Mouse (Mus musculus) liver, adult 2 months (tissue): ENCODE measurements around the gene Ebf1.

Source experiments
- CTCF ChIP-seq: fragments of 200-500 bp; IDR thresholded peaks from 2 replicates; pipeline ENCODE4 v1.5.1; 2011; ENCODE audit warnings: low read depth, low read length, control low read depth
- POLR2A ChIP-seq: fragments of 200-500 bp; IDR thresholded peaks from 2 replicates; pipeline ENCODE4 v1.6.1; 2011; ENCODE audit warnings: low read length, control low read depth; ENCODE audit not compliant: insufficient read depth; ENCODE audit errors: extremely low read depth

DNA sequence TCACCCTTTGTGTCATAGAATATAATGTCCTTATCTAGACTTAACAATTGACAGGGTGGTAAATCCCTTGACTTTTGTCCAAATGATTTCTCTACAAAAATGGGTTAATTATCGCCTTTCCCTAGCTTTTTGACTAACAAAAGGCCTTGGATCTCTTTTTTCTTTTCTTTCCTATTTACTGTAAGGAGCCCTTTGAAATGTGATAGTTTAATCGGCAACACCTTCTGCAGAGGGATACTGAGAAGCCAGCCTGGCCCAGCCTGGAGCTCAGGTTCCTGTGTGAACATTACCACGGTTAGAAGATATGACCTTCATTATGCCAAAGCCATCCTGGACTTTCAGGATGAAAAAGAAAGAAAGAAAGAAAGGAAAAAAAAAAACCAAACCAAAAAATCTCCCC lies 150.2 kb downstream of the Ebf1 start:
- TF ChIP-seq CTCF = no peak
- TF ChIP-seq POLR2A = no peak
